Mouse (Mus musculus) C2C12 (cell line): ENCODE measurements at regions not wholly inside any gene's neighbourhood (a gene's known extent, or its start where the extent isn't known, plus 50 kb on each side); places are given as distances from the start of the nearest gene placed in this dataset.

Experiments
- H3K27me3 ChIP-seq: one replicate; pipeline ENCODE4 v1.6.1; 2011; ENCODE audit not compliant: control insufficient read depth, insufficient read depth, insufficient read length
- H3K36me3 ChIP-seq: one replicate; pipeline ENCODE4 v1.6.1; 2011; ENCODE audit not compliant: control insufficient read depth, insufficient read depth
- H3K4me3 ChIP-seq: one replicate; pipeline ENCODE4 v1.5.1; 2011; ENCODE audit warnings: mild to moderate bottlenecking, control low read depth; ENCODE audit not compliant: poor library complexity, insufficient read depth, severe bottlenecking
- H3K79me2 ChIP-seq: one replicate; pipeline ENCODE4 v1.6.1; 2011; ENCODE audit not compliant: control insufficient read depth, insufficient read depth
- H3K79me3 ChIP-seq: one replicate; pipeline ENCODE4 v1.6.1; 2011; ENCODE audit warnings: low read depth, control low read depth
- H3ac ChIP-seq: one replicate; pipeline ENCODE3; 2011; ENCODE audit warnings: low read depth; ENCODE audit not compliant: control insufficient read depth, insufficient read length
- CEBPB ChIP-seq: IDR thresholded peaks from one replicate; pipeline ENCODE4 v1.6.1; 2011; ENCODE audit warnings: low read depth, mild to moderate bottlenecking, control low read depth, moderate library complexity
- CTCF ChIP-seq: IDR thresholded peaks from one replicate; pipeline ENCODE4 v1.5.1; 2011; ENCODE audit not compliant: control insufficient read depth, insufficient read depth, insufficient read length
- FOSL1 ChIP-seq: IDR thresholded peaks from one replicate; pipeline ENCODE4 v1.8.0; 2011; ENCODE audit warnings: mild to moderate bottlenecking, low read length; ENCODE audit not compliant: poor library complexity, insufficient read depth, severe bottlenecking
- MAX ChIP-seq: IDR thresholded peaks from one replicate; pipeline ENCODE4 v1.6.1; 2011; ENCODE audit warnings: mild to moderate bottlenecking, control low read depth
- MYOD1 ChIP-seq: IDR thresholded peaks from one replicate; pipeline ENCODE4 v1.6.1; 2011; ENCODE audit warnings: low read depth; ENCODE audit not compliant: control insufficient read depth, insufficient read length
- MYOG ChIP-seq: IDR thresholded peaks from one replicate; pipeline ENCODE4 v1.6.1; 2011; ENCODE audit not compliant: control insufficient read depth, insufficient read length; ENCODE audit errors: extremely low read depth
- USF1 ChIP-seq: IDR thresholded peaks from one replicate; pipeline ENCODE4 v1.6.1; 2011; ENCODE audit warnings: low read depth, mild to moderate bottlenecking, control low read depth, moderate library complexity

GRCm38 (mm10) chr9:61016673-61017072 is 222.3 kb downstream of the Uaca start:
- no peaks in the 10 kb centered on the region for H3K79me2 ChIP-seq
- no peak overlapping the region for H3ac ChIP-seq
- no peaks in the 10 kb centered on the region for H3K79me3 ChIP-seq
- TF ChIP-seq FOSL1 = peak; percentile 73
- TF ChIP-seq MAX = peak; percentile 85
- TF ChIP-seq MYOD1 = peak; percentile 60
- TF ChIP-seq USF1 = no peak
- no peaks in the 10 kb centered on the region for H3K36me3 ChIP-seq
- no peaks in the 10 kb centered on the region for H3K27me3 ChIP-seq
- no peak overlapping the region for H3K4me3 ChIP-seq

GRCm38 (mm10) chr9:61019938-61020337 is 225.6 kb downstream of the Uaca start:
- TF ChIP-seq FOSL1 = no peak
- no peak for TF ChIP-seq USF1
- no peak for TF ChIP-seq MAX
- no peak for TF ChIP-seq CEBPB
- TF ChIP-seq MYOD1 = no peak
- TF ChIP-seq MYOG = no peak
- TF ChIP-seq CTCF = no peak
- H3K36me3 ChIP-seq = no peaks in the 10 kb centered on the region
- no peak overlapping the region for H3ac ChIP-seq
- H3K79me2 ChIP-seq = no peaks in the 10 kb centered on the region
- H3K79me3 ChIP-seq = no peaks in the 10 kb centered on the region
- H3K27me3 ChIP-seq = peaks cover 8% of the 10 kb centered on the region
- H3K4me3 ChIP-seq = no peak overlapping the region

- Histone ChIP-seq H3K36me3 (no peaks in the 10 kb centered on the region), H3K4me3 (no peak overlapping the region), H3K79me2 (no peaks in the 10 kb centered on the region), H3K27me3 (peaks cover 22% of the 10 kb centered on the region), H3ac (no peak overlapping the region), H3K79me3 (no peaks in the 10 kb centered on the region)
- TF ChIP-seq FOSL1 = no peak
- TF ChIP-seq MYOG = no peak
- no peak for TF ChIP-seq CEBPB
- no peak for TF ChIP-seq MYOD1
- no peak for TF ChIP-seq MAX
- TF ChIP-seq CTCF = no peak
- no peak for TF ChIP-seq USF1
These were observed 227.5 kb downstream of the Uaca start for GRCm38 (mm10) chr9:61021810-61022209.

- Histone ChIP-seq H3K79me3 (no peaks in the 10 kb centered on the region), H3K79me2 (no peaks in the 10 kb centered on the region), H3K36me3 (no peaks in the 10 kb centered on the region), H3ac (no peak overlapping the region), H3K27me3 (peaks cover 22% of the 10 kb centered on the region), H3K4me3 (no peak overlapping the region)
- TF ChIP-seq MYOG = no peak
- TF ChIP-seq CEBPB = no peak
- no peak for TF ChIP-seq CTCF
- no peak for TF ChIP-seq MYOD1
- no peak for TF ChIP-seq USF1
- TF ChIP-seq FOSL1 = no peak
- no peak for TF ChIP-seq MAX
These were observed 228.2 kb downstream of the Uaca start for GRCm38 (mm10) chr9:61022371-61023026.

- TF ChIP-seq CEBPB = no peak
- TF ChIP-seq USF1 = no peak
- no peak for TF ChIP-seq MYOG
- no peak for TF ChIP-seq MYOD1
- TF ChIP-seq FOSL1 = no peak
- TF ChIP-seq CTCF = no peak
- TF ChIP-seq MAX = no peak
- no peaks in the 10 kb centered on the region for H3K79me3 ChIP-seq
- H3K36me3 ChIP-seq = no peaks in the 10 kb centered on the region
- H3ac ChIP-seq = no peak overlapping the region
- H3K4me3 ChIP-seq = no peak overlapping the region
- H3K79me2 ChIP-seq = no peaks in the 10 kb centered on the region
- peaks cover 44% of the 10 kb centered on the region for H3K27me3 ChIP-seq
These were observed 231.0 kb downstream of the Uaca start for GRCm38 (mm10) chr9:61025341-61025740.

- no peak overlapping the region for H3ac ChIP-seq
- H3K4me3 ChIP-seq = no peak overlapping the region
- no peaks in the 10 kb centered on the region for H3K79me3 ChIP-seq
- H3K36me3 ChIP-seq = no peaks in the 10 kb centered on the region
- no peak for TF ChIP-seq CEBPB
- TF ChIP-seq FOSL1 = no peak
- TF ChIP-seq CTCF = no peak
- no peak for TF ChIP-seq MAX
- no peak for TF ChIP-seq USF1
- no peak for TF ChIP-seq MYOD1
- no peak for TF ChIP-seq MYOG
- H3K79me2 ChIP-seq = no peaks in the 10 kb centered on the region
- H3K27me3 ChIP-seq = peaks cover 44% of the 10 kb centered on the region
These were observed 234.5 kb downstream of the Uaca start for GRCm38 (mm10) chr9:61028775-61029401.
